Mouse (Mus musculus): ENCODE measurements around the gene Gimap4. TPM values are rescaled to one million over a fixed set of nuclear protein-coding genes. Genes with fewer than 3 reads are reported as not detected.

Gimap4 gene
- polyA plus RNA-seq, 1 experiment from 2014 or later, result 3.4 TPM

- Histone ChIP-seq H3K27me3 (no peaks in the 10 kb centered on the region), H3K4me1 (peaks cover 9% of the 10 kb centered on the region; the same call in 1 of the 2 replicates), H3K4me3 (replicated peaks) (no peak overlapping the region), H3K36me3 (replicated peaks) (no peaks in the 10 kb centered on the region), H3K4me2 (no peak overlapping the region), H3K27ac (no peak overlapping the region), H3K9me3 (no peaks in the 10 kb centered on the region), H3K9ac (no peak overlapping the region)
- 89% methylated on average over 8 of the region's 8 CpGs for WGBS
- no peak for ATAC-seq (ENCODE audit: low FRiP score)
Observed at GRCm38 (mm10) chr6:48723468-48723867, 39.1 kb downstream of the Gimap4 start.

- Histone ChIP-seq H3K9me3 (no peaks in the 10 kb centered on the region), H3K27me3 (no peaks in the 10 kb centered on the region), H3K27ac (no peak overlapping the region), H3K9ac (no peak overlapping the region), H3K4me1 (peaks cover 9% of the 10 kb centered on the region; the same call in 1 of the 2 replicates), H3K4me3 (replicated peaks) (no peak overlapping the region), H3K36me3 (replicated peaks) (no peaks in the 10 kb centered on the region), H3K4me2 (no peak overlapping the region)
- no peak for ATAC-seq (ENCODE audit: low FRiP score)
- 0% methylated on average over 1 of the region's 1 CpGs for WGBS
Observed at GRCm38 (mm10) chr6:48725476-48725875, 41.1 kb downstream of the Gimap4 start.

GRCm38 (mm10) chr6:48727761-48728160, 43.4 kb downstream of the Gimap4 start:
- peaks cover 9% of the 10 kb centered on the region; the same call in 1 of the 2 replicates for H3K4me1 ChIP-seq
- WGBS, result 91% methylated on average over 5 of the region's 5 CpGs
- no peak for ATAC-seq (ENCODE audit: low FRiP score)
- no peaks in the 10 kb centered on the region for H3K36me3 ChIP-seq (replicated peaks)
- no peak overlapping the region for H3K27ac ChIP-seq
- no peak overlapping the region for H3K4me2 ChIP-seq
- H3K9ac ChIP-seq, result no peak overlapping the region
- H3K27me3 ChIP-seq, result no peaks in the 10 kb centered on the region
- no peak overlapping the region for H3K4me3 ChIP-seq (replicated peaks)
- H3K9me3 ChIP-seq, result no peaks in the 10 kb centered on the region

- 62% methylated on average over 8 of the region's 8 CpGs for WGBS
- Histone ChIP-seq H3K4me3 (replicated peaks) (no peak overlapping the region), H3K9me3 (no peaks in the 10 kb centered on the region), H3K9ac (no peak overlapping the region), H3K27ac (no peak overlapping the region), H3K36me3 (replicated peaks) (no peaks in the 10 kb centered on the region), H3K4me1 (no peaks in the 10 kb centered on the region), H3K27me3 (no peaks in the 10 kb centered on the region; the same call in 1 of the 2 replicates), H3K4me2 (no peak overlapping the region)
- ATAC-seq (ENCODE audit: low FRiP score), result no peak
Observed at GRCm38 (mm10) chr6:48732864-48733304, 48.5 kb downstream of the Gimap4 start.

GRCm38 (mm10) chr6:48733660-48734059, 49.3 kb downstream of the Gimap4 start:
- no peak for ATAC-seq (ENCODE audit: low FRiP score)
- 87% methylated on average over 1 of the region's 1 CpGs for WGBS
- no peaks in the 10 kb centered on the region for H3K36me3 ChIP-seq (replicated peaks)
- no peak overlapping the region for H3K4me2 ChIP-seq
- H3K4me1 ChIP-seq, result no peaks in the 10 kb centered on the region
- no peak overlapping the region for H3K9ac ChIP-seq
- no peaks in the 10 kb centered on the region; the same call in 1 of the 2 replicates for H3K27me3 ChIP-seq
- no peak overlapping the region for H3K4me3 ChIP-seq (replicated peaks)
- H3K27ac ChIP-seq, result no peak overlapping the region
- no peaks in the 10 kb centered on the region for H3K9me3 ChIP-seq

GRCm38 (mm10) chr6:48737053-48737452, 52.7 kb downstream of the Gimap4 start:
- Histone ChIP-seq H3K36me3 (replicated peaks) (no peaks in the 10 kb centered on the region), H3K4me1 (no peaks in the 10 kb centered on the region), H3K9me3 (no peaks in the 10 kb centered on the region), H3K9ac (no peak overlapping the region), H3K4me2 (no peak overlapping the region), H3K4me3 (replicated peaks) (no peak overlapping the region), H3K27ac (no peak overlapping the region), H3K27me3 (peaks cover 17% of the 10 kb centered on the region)
- 85% methylated on average over 2 of the region's 2 CpGs for WGBS
- no peak for ATAC-seq (ENCODE audit: low FRiP score)

- Histone ChIP-seq H3K9me3 (no peaks in the 10 kb centered on the region), H3K4me2 (no peak overlapping the region), H3K27ac (no peak overlapping the region), H3K27me3 (peaks cover 23% of the 10 kb centered on the region), H3K9ac (no peak overlapping the region), H3K4me1 (peaks cover 5% of the 10 kb centered on the region), H3K36me3 (replicated peaks) (no peaks in the 10 kb centered on the region), H3K4me3 (replicated peaks) (no peak overlapping the region)
- 91% methylated on average over 5 of the region's 5 CpGs for WGBS
- ATAC-seq (ENCODE audit: low FRiP score), result no peak
Observed at GRCm38 (mm10) chr6:48737688-48738087, 53.3 kb downstream of the Gimap4 start.

GRCm38 (mm10) chr6:48738961-48739779, 54.8 kb downstream of the Gimap4 start, which contains the start of gene Gimap1:
TSS of gene Gimap1 (plus strand) at chr6:48739054.
- no peak for ATAC-seq (ENCODE audit: low FRiP score)
- no peak within 1 kb of the TSS for H3K4me2 ChIP-seq
- H3K9me3 ChIP-seq, result no peaks in the 10 kb centered on the region
- H3K36me3 ChIP-seq (replicated peaks), result no peaks in the 10 kb centered on the region
- H3K27ac ChIP-seq, result no peak within 1 kb of the TSS
- H3K4me1 ChIP-seq, result peaks cover 10% of the 10 kb centered on the region
- H3K27me3 ChIP-seq, result peaks cover 34% of the 10 kb centered on the region
- no peak within 1 kb of the TSS for H3K9ac ChIP-seq
- 80% methylated on average over 15 of the region's 15 CpGs for WGBS
- no peak within 1 kb of the TSS for H3K4me3 ChIP-seq (replicated peaks)

- H3K4me2 ChIP-seq, result no peak overlapping the region
- no peak overlapping the region for H3K27ac ChIP-seq
- no peak for ATAC-seq (ENCODE audit: low FRiP score)
- H3K4me3 ChIP-seq (replicated peaks), result no peak overlapping the region
- peaks cover 39% of the 10 kb centered on the region for H3K27me3 ChIP-seq
- H3K4me1 ChIP-seq, result peaks cover 10% of the 10 kb centered on the region
- H3K36me3 ChIP-seq (replicated peaks), result no peaks in the 10 kb centered on the region
- 92% methylated on average over 3 of the region's 3 CpGs for WGBS
- no peaks in the 10 kb centered on the region for H3K9me3 ChIP-seq
- no peak overlapping the region for H3K9ac ChIP-seq
Observed at GRCm38 (mm10) chr6:48739780-48740055, 55.4 kb downstream of the Gimap4 start.

- no peak overlapping the region for H3K27ac ChIP-seq
- no peaks in the 10 kb centered on the region for H3K36me3 ChIP-seq (replicated peaks)
- H3K4me3 ChIP-seq (replicated peaks), result no peak overlapping the region
- H3K27me3 ChIP-seq, result peaks cover 41% of the 10 kb centered on the region
- H3K4me2 ChIP-seq, result no peak overlapping the region
- H3K9me3 ChIP-seq, result no peaks in the 10 kb centered on the region
- H3K4me1 ChIP-seq, result peaks cover 10% of the 10 kb centered on the region
- no peak overlapping the region for H3K9ac ChIP-seq
- WGBS, result 73% methylated on average over 3 of the region's 3 CpGs
- ATAC-seq (ENCODE audit: low FRiP score), result no peak
Observed at GRCm38 (mm10) chr6:48740501-48741169, 56.3 kb downstream of the Gimap4 start.

- H3K4me2 ChIP-seq, result no peak overlapping the region
- 20% methylated on average over 3 of the region's 3 CpGs for WGBS
- no peak overlapping the region for H3K4me3 ChIP-seq (replicated peaks)
- no peaks in the 10 kb centered on the region for H3K9me3 ChIP-seq
- H3K27me3 ChIP-seq, result peaks cover 47% of the 10 kb centered on the region
- H3K9ac ChIP-seq, result no peak overlapping the region
- H3K36me3 ChIP-seq (replicated peaks), result no peaks in the 10 kb centered on the region
- peaks cover 10% of the 10 kb centered on the region for H3K4me1 ChIP-seq
- H3K27ac ChIP-seq, result no peak overlapping the region
- no peak for ATAC-seq (ENCODE audit: low FRiP score)
Observed at GRCm38 (mm10) chr6:48741273-48741672, 56.9 kb downstream of the Gimap4 start.
